Mouse (Mus musculus) liver, adult 2 months (tissue): ENCODE measurements around the gene Gm21973.

Source experiments
- CTCF ChIP-seq: fragments of 200-500 bp; IDR thresholded peaks from 2 replicates; pipeline ENCODE4 v1.5.1; 2011; ENCODE audit warnings: low read depth, low read length, control low read depth
- POLR2A ChIP-seq: fragments of 200-500 bp; IDR thresholded peaks from 2 replicates; pipeline ENCODE4 v1.6.1; 2011; ENCODE audit warnings: low read length, control low read depth; ENCODE audit not compliant: insufficient read depth; ENCODE audit errors: extremely low read depth

DNA sequence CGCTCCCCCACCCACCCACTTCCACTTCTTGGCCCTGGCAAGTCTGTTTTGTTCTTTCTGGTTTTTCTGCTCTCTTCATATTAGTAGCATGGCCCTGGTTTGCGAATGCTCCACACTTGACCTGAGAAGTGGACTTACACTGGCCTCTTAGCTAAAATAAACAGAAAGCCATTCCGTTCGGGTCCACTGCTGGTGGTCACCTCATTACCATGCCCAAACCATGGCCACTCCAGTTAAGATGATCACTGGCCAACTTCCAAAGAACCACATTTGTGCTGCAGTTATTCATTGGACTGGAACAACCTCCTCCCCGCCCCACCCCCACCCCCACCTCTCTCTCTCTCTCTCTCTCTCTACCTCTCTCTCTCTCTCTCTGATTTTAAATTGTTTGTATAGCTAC is 43.6 kb upstream of the Gm21973 start:
- no peak for TF ChIP-seq CTCF
- TF ChIP-seq POLR2A, result no peak
